Mouse (Mus musculus) lung, adult 2 months (tissue): Measurements from ENCODE around the gene Gm42957.

Experiments used
- CTCF ChIP-seq: fragments of 200-500 bp; IDR thresholded peaks from 2 replicates; pipeline ENCODE4 v1.5.1; 2011; ENCODE audit warnings: mild to moderate bottlenecking, low read length, control low read depth; ENCODE audit not compliant: insufficient read depth
- POLR2A ChIP-seq: fragments of 200-500 bp; IDR thresholded peaks from 2 replicates; pipeline ENCODE4 v1.6.1; 2011; ENCODE audit warnings: low read depth, mild to moderate bottlenecking, control low read depth, low read length, borderline replicate concordance; ENCODE audit errors: extremely low read depth

GRCm38 (mm10) chr3:96667316-96667715, 32.0 kb downstream of the Gm42957 start:
- TF ChIP-seq CTCF (0 out of 2 replicates have a peak, but pooled peaks have one; percentile 14), POLR2A (no peak)
